Mouse (Mus musculus) heart, adult 2 months (tissue): ENCODE data around the gene Sucla2. TPM values are rescaled to one million over a fixed set of nuclear protein-coding genes. Genes with fewer than 3 reads are reported as not detected.
A peak's percentile ranks its signal among the peaks of the same experiment; 100 is the strongest.
"Not testable (repeated sequence)": the region's sequence is repeated elsewhere in the genome, so short reads cannot be mapped to it uniquely, and the experiment has no call there.

Experiments used
- DNase-seq, 2 experiments: peaks; one replicate each; pipeline ENCODE4 v3.0.0; 2021
- H3K27ac ChIP-seq: fragments of 200-600 bp; 2 replicates; pipeline ENCODE4 v1.8.1; 2022
- H3K27me3 ChIP-seq: fragments of 200-500 bp; 2 replicates; pipeline ENCODE4 v1.6.1; 2012; ENCODE audit warnings: mild to moderate bottlenecking, low read length, inconsistent platforms, mixed read lengths; ENCODE audit not compliant: control insufficient read depth, insufficient read depth
- H3K36me3 ChIP-seq: fragments of 200-500 bp; 2 replicates; pipeline ENCODE4 v1.6.1; 2012; ENCODE audit warnings: low read length, inconsistent platforms; ENCODE audit not compliant: control insufficient read depth, insufficient read depth
- H3K4me1 ChIP-seq: fragments of 200-500 bp; 2 replicates; pipeline ENCODE4 v1.6.1; 2011; ENCODE audit warnings: low read length; ENCODE audit not compliant: control insufficient read depth, insufficient read depth
- H3K4me3 ChIP-seq: fragments of 200-600 bp; 2 replicates; pipeline ENCODE4 v1.8.1; 2022
- H3K79me2 ChIP-seq: fragments of 200-500 bp; replicated peaks from 2 replicates; pipeline ENCODE4 v1.6.1; 2012; ENCODE audit warnings: mild to moderate bottlenecking, inconsistent platforms, low read length, moderate library complexity, mixed read lengths; ENCODE audit not compliant: control insufficient read depth, insufficient read depth
- H3K9ac ChIP-seq: fragments of 200-500 bp; 2 replicates; pipeline ENCODE4 v1.6.1; 2012; ENCODE audit warnings: low read depth, mild to moderate bottlenecking, control low read depth, inconsistent platforms, low read length, mixed read lengths
- CTCF ChIP-seq: fragments of 200-600 bp; IDR thresholded peaks from 2 replicates; pipeline ENCODE4 v1.8.1; 2022; ENCODE audit warnings: antibody characterized with exemption, mild to moderate bottlenecking, moderate library complexity
- EP300 ChIP-seq: fragments of 200-500 bp; IDR thresholded peaks from 2 replicates; pipeline ENCODE4 v1.6.1; 2011; ENCODE audit warnings: low read depth, low read length, control low read depth; ENCODE audit not compliant: insufficient read depth
- POLR2A ChIP-seq: fragments of 200-500 bp; IDR thresholded peaks from 2 replicates; pipeline ENCODE4 v1.6.1; 2011; ENCODE audit warnings: mild to moderate bottlenecking, low read depth, low read length, control low read depth; ENCODE audit not compliant: insufficient read depth
- WGBS: fragments of 180-500 bp; shearing (Covaris S2); methylation state at CpG from one replicate; pipeline ENCODE4 v1.1.7; 2018; 5-methylcytosine and 5-hydroxymethylcytosine counted together
- intact Hi-C: fragments of 180-260 bp; cut with DNase I; formaldehyde crosslinking; loops from one replicate; pipeline ENCODE4 v1.15.1; 2025
- polyA plus RNA-seq: library from polyadenylated mRNA; depleted of rRNA; stranded (reverse); fragments of >200 nt; gene quantifications from 2 replicates; pipeline ENCODE4 v1.2.3, GENCODE M21; 2012
- total RNA-seq, 2 experiments: library from RNA; stranded (reverse); gene quantifications; 2 replicates each; pipeline ENCODE4 v1.2.3; 2021

Sucla2 gene
- total and polyA plus RNA-seq, 3 experiments = 125 to 811 (median 693) TPM

DNA sequence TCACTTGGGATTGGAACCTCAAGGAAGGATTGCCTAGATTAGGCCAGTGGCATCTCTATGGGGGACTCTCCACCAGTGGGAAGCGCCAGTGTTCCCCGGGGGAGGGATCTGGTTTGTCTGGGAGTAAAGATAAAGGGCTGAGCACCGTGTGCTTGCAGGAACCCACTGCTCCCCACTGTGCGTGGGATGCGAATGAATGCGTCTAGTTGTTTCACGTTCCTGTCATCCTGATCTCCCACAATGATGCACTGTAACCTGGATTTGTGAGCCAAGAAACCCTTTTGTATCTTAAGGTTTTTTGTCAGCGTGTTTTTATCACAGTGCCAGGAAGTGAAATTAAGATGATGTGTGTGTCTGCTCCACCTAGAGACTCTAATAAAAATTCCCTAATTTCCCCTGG lies 25.6 kb downstream of the Sucla2 start:
- TF ChIP-seq POLR2A = no peak
- TF ChIP-seq CTCF = no peak
- Histone ChIP-seq H3K79me2 (peaks cover 10% of the 10 kb centered on the region), H3K36me3 (peaks cover 11% of the 10 kb centered on the region), H3K4me1 (peaks cover 5% of the 10 kb centered on the region), H3K4me3 (no peak overlapping the region), H3K27ac (no peak overlapping the region), H3K27me3 (no peaks in the 10 kb centered on the region), H3K9ac (no peak overlapping the region)
- intact Hi-C loops = loop anchor here (5.0 kb wide), 1 partner anchor 38 kb away; the partner anchor contains the start of gene Med4
- 47% methylated on average over 8 of the region's 8 CpGs for WGBS
- no peak for DNase-seq

DNA sequence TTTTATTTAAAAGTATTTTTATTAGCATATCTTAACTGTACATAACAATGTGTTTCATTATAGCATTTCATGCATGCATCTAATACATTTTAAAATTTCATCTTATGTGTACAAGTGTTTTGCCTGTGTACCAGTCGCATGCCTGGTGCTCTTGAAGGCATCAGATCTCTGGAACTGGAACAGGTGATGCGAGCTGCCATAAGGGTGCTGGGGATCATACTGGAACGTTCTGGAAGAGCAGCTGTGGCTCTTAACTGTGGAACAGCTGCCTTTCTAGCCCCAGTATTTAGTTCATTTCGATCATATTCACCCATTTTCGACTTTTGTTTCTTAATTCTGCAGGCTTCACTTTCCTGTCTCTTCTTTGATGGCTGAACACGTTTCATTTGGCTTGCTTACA lies 26.0 kb downstream of the Sucla2 start:
- TF ChIP-seq EP300 = no peak
- TF ChIP-seq CTCF = no peak
- 82% methylated on average over 6 of the region's 6 CpGs for WGBS
- no peak for DNase-seq
- peaks cover 10% of the 10 kb centered on the region for H3K79me2 ChIP-seq
- peaks cover 11% of the 10 kb centered on the region for H3K36me3 ChIP-seq
- H3K27ac ChIP-seq = no peak overlapping the region
- intact Hi-C loops = loop anchor here (5.0 kb wide), 1 partner anchor 39 kb away; the partner anchor contains the start of gene Med4
- peaks cover 5% of the 10 kb centered on the region for H3K4me1 ChIP-seq
- no peak overlapping the region for H3K9ac ChIP-seq
- no peaks in the 10 kb centered on the region for H3K27me3 ChIP-seq
- H3K4me3 ChIP-seq = no peak overlapping the region

DNA sequence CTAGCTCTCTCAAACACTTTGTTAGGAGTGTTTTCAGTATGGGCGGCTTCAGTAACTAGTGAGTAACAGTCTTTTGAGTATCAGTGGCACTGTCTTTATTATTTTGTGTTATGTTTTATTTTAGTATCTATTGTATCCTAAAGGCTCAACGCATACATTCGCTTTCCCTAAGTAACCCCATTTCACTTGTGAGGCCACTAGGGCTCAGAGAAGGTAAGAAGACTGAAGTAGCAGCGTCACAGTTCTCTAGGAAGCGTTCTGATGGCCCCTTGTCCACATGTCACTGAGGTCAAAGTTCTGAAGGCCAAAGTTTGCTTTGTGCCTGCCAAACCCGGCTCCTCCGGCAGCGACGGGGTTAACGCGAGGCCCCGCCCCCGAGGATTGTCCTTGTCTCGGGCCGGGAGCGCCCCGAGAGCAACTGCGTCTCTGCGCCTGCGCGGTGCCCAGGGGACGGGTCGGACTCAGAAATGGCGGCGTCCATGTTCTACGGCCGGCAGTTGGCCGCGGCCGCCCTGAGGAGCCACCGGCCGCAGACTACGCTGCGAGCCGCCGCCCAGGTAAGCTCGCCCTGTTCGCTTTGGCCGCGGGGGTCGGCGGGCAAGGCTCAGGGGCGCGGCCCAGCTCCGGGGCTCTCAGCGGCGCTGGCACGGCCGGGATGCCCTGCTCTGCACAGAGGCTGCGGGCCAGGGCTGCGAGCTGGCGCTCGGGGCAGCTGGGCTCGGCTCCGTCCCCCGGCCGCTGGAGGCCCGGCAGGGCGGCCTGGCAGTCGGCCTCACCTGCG lies 27.4 kb downstream of the Sucla2 start:
- 3% methylated on average over 61 of the region's 61 CpGs for whole genome bisulfite sequencing
- intact Hi-C loops = loop anchor here (1.0 to 5.0 kb wide), 2 partner anchors 27 to 40 kb away; partner anchors contain the start of genes Med4 and Sucla2
- TF ChIP-seq CTCF (0 out of 2 replicates have a peak, but pooled peaks have one; percentile 18), POLR2A (peak; percentile 66; the same call in 1 of the 2 replicates), EP300 (no peak)

GRCm38 (mm10) chr14:73553122-73553696 lies 28.1 kb downstream of the Sucla2 start:
- 1% methylated on average over 10 of the region's 10 CpGs for WGBS
- peaks cover 6% of the 10 kb centered on the region for H3K4me1 ChIP-seq
- no peaks in the 10 kb centered on the region for H3K27me3 ChIP-seq
- DNase-seq = no peak
- peaks cover 13% of the 10 kb centered on the region for H3K36me3 ChIP-seq
- TF ChIP-seq POLR2A (no peak), CTCF (no peak), EP300 (no peak)
- peak overlapping the region; percentile 64 for H3K4me3 ChIP-seq
- peaks cover 12% of the 10 kb centered on the region for H3K79me2 ChIP-seq
- intact Hi-C loops = loop anchor here (5.0 kb wide), 1 partner anchor 41 kb away; the partner anchor contains the start of gene Med4
- H3K27ac ChIP-seq = peak overlapping the region; percentile 88
- H3K9ac ChIP-seq = peak overlapping the region; percentile 98

More for the DNA sequence above, 27.4 kb downstream of the Sucla2 start:
- Histone ChIP-seq H3K79me2 (peaks cover 10% of the 10 kb centered on the region), H3K4me1 (peaks cover 5% of the 10 kb centered on the region), H3K9ac (peak overlapping the region; percentile 98), H3K4me3 (peak overlapping the region; percentile 64), H3K27me3 (no peaks in the 10 kb centered on the region), H3K36me3 (peaks cover 13% of the 10 kb centered on the region), H3K27ac (peak overlapping the region; percentile 88)
- peak; percentile 95 to 98 for DNase-seq

- TF ChIP-seq CTCF = peak; percentile 41
- H3K79me2 ChIP-seq, H3K27ac ChIP-seq, DNase-seq, H3K27me3 ChIP-seq, H3K9ac ChIP-seq, intact Hi-C loops, H3K4me1 ChIP-seq, H3K4me3 ChIP-seq, H3K36me3 ChIP-seq: not testable (repeated sequence)
- WGBS = 88% methylated on average over 4 of the region's 4 CpGs
Measured at GRCm38 (mm10) chr14:73569831-73570230, 44.7 kb downstream of the Sucla2 start.

DNA sequence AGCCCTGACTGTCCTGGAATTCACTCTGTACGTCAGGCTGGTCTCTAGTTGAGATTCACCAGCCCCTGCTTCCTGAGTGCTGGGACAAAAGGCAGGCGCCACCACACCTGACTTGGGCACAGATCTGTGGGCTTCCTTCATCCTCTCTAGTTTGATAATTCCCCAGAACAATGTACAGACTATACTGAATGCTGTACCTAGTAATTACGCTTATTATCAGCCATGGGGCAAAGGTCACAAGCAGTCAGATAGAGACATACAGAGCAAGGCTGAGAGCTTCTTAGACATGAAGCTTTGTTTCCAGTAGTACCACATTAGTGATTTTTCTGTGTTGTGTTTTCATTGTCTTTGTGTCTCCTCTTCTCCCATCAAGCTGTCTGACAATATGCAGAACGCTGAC lies 46.0 kb downstream of the Sucla2 start:
- DNase-seq = no peak
- Histone ChIP-seq H3K27ac (no peak overlapping the region), H3K36me3 (peaks cover 2% of the 10 kb centered on the region), H3K79me2 (peaks cover 2% of the 10 kb centered on the region; the same call in 1 of the 2 replicates), H3K27me3 (no peaks in the 10 kb centered on the region), H3K4me1 (0 out of 2 replicates have a peak, but pooled peaks cover 2% of the 10 kb centered on the region), H3K4me3 (no peak overlapping the region), H3K9ac (no peak overlapping the region)
- 88% methylated on average over 4 of the region's 4 CpGs for WGBS
- intact Hi-C loops = no loop called here
- no peak for TF ChIP-seq EP300
- TF ChIP-seq CTCF = no peak
- no peak for TF ChIP-seq POLR2A
